Mouse (Mus musculus): ENCODE measurements around the gene Afap1l2.
A peak's percentile ranks its signal among the peaks of the same experiment; 100 is the strongest.

Afap1l2 gene

GRCm38 (mm10) chr19:56976962-56977948 is 30.8 kb downstream of the Afap1l2 start:
- peak in 1 of 2 experiments; percentile 50 for DNase-seq (ENCODE audit: low spot score in 2 of 2)

GRCm38 (mm10) chr19:56976515-56976914 is 31.5 kb downstream of the Afap1l2 start:
- no peak for DNase-seq (ENCODE audit: low spot score in 2 of 2)

GRCm38 (mm10) chr19:56975502-56975901 is 32.5 kb downstream of the Afap1l2 start:
- no peak for DNase-seq (ENCODE audit: low spot score in 2 of 2)

- no peak for DNase-seq (ENCODE audit: low spot score in 2 of 2)
These were observed 33.9 kb downstream of the Afap1l2 start for GRCm38 (mm10) chr19:56974159-56974558.

GRCm38 (mm10) chr19:56972768-56973167 is 35.3 kb downstream of the Afap1l2 start:
- no peak for DNase-seq (ENCODE audit: low spot score in 2 of 2)

GRCm38 (mm10) chr19:56971347-56971746 is 36.7 kb downstream of the Afap1l2 start:
- DNase-seq (ENCODE audit: low spot score in 2 of 2) = no peak

- DNase-seq (ENCODE audit: low spot score in 2 of 2) = no peak
These were observed 44.2 kb downstream of the Afap1l2 start for GRCm38 (mm10) chr19:56963876-56964275.

GRCm38 (mm10) chr19:56959601-56960000 is 48.4 kb downstream of the Afap1l2 start:
- no peak for DNase-seq (ENCODE audit: low spot score in 2 of 2)

- no peak for DNase-seq (ENCODE audit: low spot score in 2 of 2)
These were observed 49.0 kb downstream of the Afap1l2 start for GRCm38 (mm10) chr19:56959057-56959456.

GRCm38 (mm10) chr19:56958582-56959021 is 49.4 kb downstream of the Afap1l2 start:
- DNase-seq (ENCODE audit: low spot score in 2 of 2) = no peak

GRCm38 (mm10) chr19:56958011-56958410 is 50.0 kb downstream of the Afap1l2 start:
- DNase-seq (ENCODE audit: low spot score in 2 of 2) = no peak

- DNase-seq (ENCODE audit: low spot score in 2 of 2) = no peak
These were observed 52.2 kb downstream of the Afap1l2 start for GRCm38 (mm10) chr19:56955568-56956513.

- DNase-seq (ENCODE audit: low spot score in 2 of 2) = no peak
These were observed 53.2 kb downstream of the Afap1l2 start for GRCm38 (mm10) chr19:56954857-56955256.

- DNase-seq (ENCODE audit: low spot score in 2 of 2) = no peak
These were observed 54.2 kb downstream of the Afap1l2 start for GRCm38 (mm10) chr19:56953856-56954255.

GRCm38 (mm10) chr19:56950818-56951217 is 57.2 kb downstream of the Afap1l2 start:
- no peak for DNase-seq (ENCODE audit: low spot score in 2 of 2)

- no peak for DNase-seq (ENCODE audit: low spot score in 2 of 2)
These were observed 58.2 kb downstream of the Afap1l2 start for GRCm38 (mm10) chr19:56949868-56950267.

- DNase-seq (ENCODE audit: low spot score in 2 of 2) = no peak
These were observed 59.9 kb downstream of the Afap1l2 start for GRCm38 (mm10) chr19:56947971-56948610.

- no peak for DNase-seq (ENCODE audit: low spot score in 2 of 2)
These were observed 61.3 kb downstream of the Afap1l2 start for GRCm38 (mm10) chr19:56946727-56947126.

GRCm38 (mm10) chr19:56946277-56946676 is 61.8 kb downstream of the Afap1l2 start:
- DNase-seq (ENCODE audit: low spot score in 2 of 2) = no peak

GRCm38 (mm10) chr19:56945621-56946020 is 62.4 kb downstream of the Afap1l2 start:
- no peak for DNase-seq (ENCODE audit: low spot score in 2 of 2)

GRCm38 (mm10) chr19:56944826-56945225 is 63.2 kb downstream of the Afap1l2 start:
- DNase-seq (ENCODE audit: low spot score in 2 of 2) = no peak

GRCm38 (mm10) chr19:56944211-56944610 is 63.8 kb downstream of the Afap1l2 start:
- no peak for DNase-seq (ENCODE audit: low spot score in 2 of 2)
